Mouse (Mus musculus) embryonic fibroblast, embryonic 13.5 days (primary cell): ENCODE data around the gene Wsb1. TPM values are rescaled to one million over a fixed set of nuclear protein-coding genes. Genes with fewer than 3 reads are reported as not detected.

Experiments
- H3K27ac ChIP-seq: 2 replicates; pipeline ENCODE4 v1.5.1; 2012; ENCODE audit warnings: low read length, control low read depth, inconsistent platforms; ENCODE audit not compliant: insufficient read depth
- H3K4me1 ChIP-seq: 2 replicates; pipeline ENCODE4 v1.6.1; 2011; ENCODE audit warnings: low read length; ENCODE audit not compliant: control insufficient read depth, insufficient read depth
- H3K4me3 ChIP-seq: 2 replicates; pipeline ENCODE4 v1.5.1; 2011; ENCODE audit warnings: mild to moderate bottlenecking, control low read depth, low read length; ENCODE audit not compliant: insufficient read depth
- CTCF ChIP-seq: IDR thresholded peaks from 2 replicates; pipeline ENCODE4 v1.5.1; 2011; ENCODE audit warnings: mild to moderate bottlenecking, control low read depth, low read length, moderate library complexity, borderline replicate concordance; ENCODE audit not compliant: insufficient read depth
- POLR2A ChIP-seq: IDR thresholded peaks from 2 replicates; pipeline ENCODE4 v1.6.1; 2011; ENCODE audit warnings: low read depth, mild to moderate bottlenecking, control low read depth, low read length, moderate library complexity
- polyA plus RNA-seq: library from polyadenylated mRNA; stranded (reverse); fragments of >200 nt; gene quantifications from 2 replicates; pipeline ENCODE4 v1.2.4, GENCODE M21; 2011; ENCODE audit warnings: low read depth; ENCODE audit not compliant: missing spikeins, insufficient read length

Gene Wsb1
- polyA plus RNA-seq, 1 experiment: 261 TPM

GRCm38 (mm10) chr11:79237644-79238397, 16.6 kb downstream of the Wsb1 start:
- Histone ChIP-seq H3K4me1 (peaks cover 4% of the 10 kb centered on the region; the same call in 1 of the 2 replicates), H3K27ac (peak overlapping the region; percentile 63), H3K4me3 (no peak overlapping the region)
- TF ChIP-seq POLR2A: no peak
- no peak for TF ChIP-seq CTCF

- Histone ChIP-seq H3K4me1 (no peaks in the 10 kb centered on the region), H3K27ac (no peak overlapping the region)
- no peak for TF ChIP-seq CTCF
- TF ChIP-seq POLR2A: no peak
Measured at GRCm38 (mm10) chr11:79230251-79230570, 24.3 kb downstream of the Wsb1 start.

GRCm38 (mm10) chr11:79229561-79230250, 24.8 kb downstream of the Wsb1 start:
- peaks cover 4% of the 10 kb centered on the region; the same call in 1 of the 2 replicates for H3K4me1 ChIP-seq
- H3K27ac ChIP-seq: no peak overlapping the region
- H3K4me3 ChIP-seq: no peak overlapping the region
- TF ChIP-seq POLR2A (no peak), CTCF (no peak)

More at GRCm38 (mm10) chr11:79230251-79230570, 24.3 kb downstream of the Wsb1 start:
- H3K4me3 ChIP-seq: no peak overlapping the region

GRCm38 (mm10) chr11:79229057-79229504, 25.4 kb downstream of the Wsb1 start:
- Histone ChIP-seq H3K4me1 (peaks cover 4% of the 10 kb centered on the region; the same call in 1 of the 2 replicates), H3K27ac (no peak overlapping the region), H3K4me3 (no peak overlapping the region)
- TF ChIP-seq POLR2A (no peak), CTCF (no peak)

- TF ChIP-seq CTCF (no peak), POLR2A (no peak)
- Histone ChIP-seq H3K4me3 (no peak overlapping the region), H3K4me1 (peaks cover 4% of the 10 kb centered on the region; the same call in 1 of the 2 replicates), H3K27ac (no peak overlapping the region)
Measured at GRCm38 (mm10) chr11:79228089-79228488, 26.4 kb downstream of the Wsb1 start.

- H3K4me3 ChIP-seq: no peak overlapping the region
- peaks cover 4% of the 10 kb centered on the region; the same call in 1 of the 2 replicates for H3K4me1 ChIP-seq
- TF ChIP-seq POLR2A (no peak), CTCF (no peak)
- no peak overlapping the region for H3K27ac ChIP-seq
Measured at GRCm38 (mm10) chr11:79225371-79226155, 28.9 kb downstream of the Wsb1 start.

- Histone ChIP-seq H3K4me3 (no peak overlapping the region), H3K27ac (peak overlapping the region; percentile 43), H3K4me1 (peaks cover 4% of the 10 kb centered on the region; the same call in 1 of the 2 replicates)
- TF ChIP-seq CTCF: peak; percentile 93; the same call in 1 of the 2 replicates
- TF ChIP-seq POLR2A: no peak
Measured at GRCm38 (mm10) chr11:79224562-79225280, 29.8 kb downstream of the Wsb1 start.

- no peak for TF ChIP-seq POLR2A
- no peak for TF ChIP-seq CTCF
- no peak overlapping the region for H3K4me3 ChIP-seq
- peaks cover 4% of the 10 kb centered on the region; the same call in 1 of the 2 replicates for H3K4me1 ChIP-seq
- no peak overlapping the region for H3K27ac ChIP-seq
Measured at GRCm38 (mm10) chr11:79223420-79223819, 31.1 kb downstream of the Wsb1 start.

- H3K4me1 ChIP-seq: peaks cover 4% of the 10 kb centered on the region; the same call in 1 of the 2 replicates
- no peak for TF ChIP-seq CTCF
- TF ChIP-seq POLR2A: no peak
- H3K4me3 ChIP-seq: no peak overlapping the region
- no peak overlapping the region for H3K27ac ChIP-seq
Measured at GRCm38 (mm10) chr11:79222661-79223060, 31.8 kb downstream of the Wsb1 start.
